Mouse (Mus musculus): ENCODE measurements at regions not wholly inside any gene's neighbourhood (a gene's known extent, or its start where the extent isn't known, plus 50 kb on each side); places are given as distances from the start of the nearest gene placed in this dataset.

- no peak overlapping the region for H3K27ac ChIP-seq (ENCODE audit: low read length)
- 79% methylated on average over 1 of the region's 1 CpGs for WGBS
- H3K27me3 ChIP-seq (replicated peaks; ENCODE audit: control insufficient read depth, insufficient read depth, low read length): no peaks in the 10 kb centered on the region
- H3K36me3 ChIP-seq (ENCODE audit: control insufficient read depth, insufficient read depth, low read length): no peaks in the 10 kb centered on the region
- no peak overlapping the region for H3K9ac ChIP-seq (ENCODE audit: low read depth, low read length)
- H3K4me1 ChIP-seq (ENCODE audit: control insufficient read depth, insufficient read depth, low read length): no peaks in the 10 kb centered on the region
- H3K4me2 ChIP-seq (ENCODE audit: low read depth, low read length): no peak overlapping the region
- no peak overlapping the region for H3K4me3 ChIP-seq (ENCODE audit: low read length)
- ATAC-seq: no peak
- no peaks in the 10 kb centered on the region for H3K9me3 ChIP-seq (ENCODE audit: control insufficient read depth, low read length)
These were observed 282.4 kb upstream of the Ptprd start for GRCm38 (mm10) chr4:78494117-78494516.

GRCm38 (mm10) chr4:78466591-78466990, 254.8 kb upstream of the Ptprd start:
- Histone ChIP-seq H3K27ac (ENCODE audit: low read length) (no peak overlapping the region), H3K4me3 (ENCODE audit: low read length) (no peak overlapping the region), H3K9ac (ENCODE audit: low read depth, low read length) (no peak overlapping the region), H3K4me1 (ENCODE audit: control insufficient read depth, insufficient read depth, low read length) (no peaks in the 10 kb centered on the region), H3K27me3 (replicated peaks; ENCODE audit: control insufficient read depth, insufficient read depth, low read length) (no peaks in the 10 kb centered on the region), H3K36me3 (ENCODE audit: control insufficient read depth, insufficient read depth, low read length) (no peaks in the 10 kb centered on the region), H3K4me2 (ENCODE audit: low read depth, low read length) (no peak overlapping the region), H3K9me3 (ENCODE audit: control insufficient read depth, low read length) (no peaks in the 10 kb centered on the region)
- WGBS: 49% methylated on average over 1 of the region's 1 CpGs
- ATAC-seq: no peak

- no peak overlapping the region for H3K4me2 ChIP-seq (ENCODE audit: low read depth, low read length)
- no peak overlapping the region for H3K9ac ChIP-seq (ENCODE audit: low read depth, low read length)
- H3K27me3 ChIP-seq (replicated peaks; ENCODE audit: control insufficient read depth, insufficient read depth, low read length): no peaks in the 10 kb centered on the region
- WGBS: 49% methylated on average over 4 of the region's 4 CpGs
- H3K4me3 ChIP-seq (ENCODE audit: low read length): no peak overlapping the region
- H3K36me3 ChIP-seq (ENCODE audit: control insufficient read depth, insufficient read depth, low read length): no peaks in the 10 kb centered on the region
- no peak overlapping the region for H3K27ac ChIP-seq (ENCODE audit: low read length)
- no peaks in the 10 kb centered on the region for H3K4me1 ChIP-seq (ENCODE audit: control insufficient read depth, insufficient read depth, low read length)
- H3K9me3 ChIP-seq (ENCODE audit: control insufficient read depth, low read length): no peaks in the 10 kb centered on the region
- no peak for ATAC-seq
These were observed 244.5 kb upstream of the Ptprd start for GRCm38 (mm10) chr4:78456284-78456683.

GRCm38 (mm10) chr4:78417153-78417552, 205.4 kb upstream of the Ptprd start:
- no peaks in the 10 kb centered on the region for H3K4me1 ChIP-seq (ENCODE audit: control insufficient read depth, insufficient read depth, low read length)
- no peaks in the 10 kb centered on the region for H3K36me3 ChIP-seq (ENCODE audit: control insufficient read depth, insufficient read depth, low read length)
- H3K9ac ChIP-seq (ENCODE audit: low read depth, low read length): no peak overlapping the region
- WGBS: 48% methylated on average over 1 of the region's 1 CpGs
- H3K9me3 ChIP-seq (ENCODE audit: control insufficient read depth, low read length): no peaks in the 10 kb centered on the region
- no peak overlapping the region for H3K4me2 ChIP-seq (ENCODE audit: low read depth, low read length)
- no peaks in the 10 kb centered on the region for H3K27me3 ChIP-seq (replicated peaks; ENCODE audit: control insufficient read depth, insufficient read depth, low read length)
- no peak for ATAC-seq
- no peak overlapping the region for H3K4me3 ChIP-seq (ENCODE audit: low read length)
- H3K27ac ChIP-seq (ENCODE audit: low read length): no peak overlapping the region

- Histone ChIP-seq H3K27me3 (replicated peaks; ENCODE audit: control insufficient read depth, insufficient read depth, low read length) (no peaks in the 10 kb centered on the region), H3K36me3 (ENCODE audit: control insufficient read depth, insufficient read depth, low read length) (no peaks in the 10 kb centered on the region), H3K4me2 (ENCODE audit: low read depth, low read length) (no peak overlapping the region), H3K27ac (ENCODE audit: low read length) (no peak overlapping the region), H3K4me3 (ENCODE audit: low read length) (no peak overlapping the region), H3K9ac (ENCODE audit: low read depth, low read length) (no peak overlapping the region), H3K9me3 (ENCODE audit: control insufficient read depth, low read length) (no peaks in the 10 kb centered on the region), H3K4me1 (ENCODE audit: control insufficient read depth, insufficient read depth, low read length) (no peaks in the 10 kb centered on the region)
- ATAC-seq: no peak
- WGBS: 76% methylated on average over 1 of the region's 1 CpGs
These were observed 177.6 kb upstream of the Ptprd start for GRCm38 (mm10) chr4:78389406-78389805.

- Histone ChIP-seq H3K4me3 (ENCODE audit: low read length) (no peak overlapping the region), H3K9ac (ENCODE audit: low read depth, low read length) (no peak overlapping the region), H3K36me3 (ENCODE audit: control insufficient read depth, insufficient read depth, low read length) (no peaks in the 10 kb centered on the region), H3K27ac (ENCODE audit: low read length) (no peak overlapping the region), H3K4me2 (ENCODE audit: low read depth, low read length) (no peak overlapping the region), H3K4me1 (ENCODE audit: control insufficient read depth, insufficient read depth, low read length) (no peaks in the 10 kb centered on the region), H3K27me3 (replicated peaks; ENCODE audit: control insufficient read depth, insufficient read depth, low read length) (no peaks in the 10 kb centered on the region), H3K9me3 (ENCODE audit: control insufficient read depth, low read length) (no peaks in the 10 kb centered on the region)
- peak; percentile 81 for ATAC-seq
- whole genome bisulfite sequencing: 83% methylated on average over 5 of the region's 5 CpGs
These were observed 143.4 kb upstream of the Ptprd start for GRCm38 (mm10) chr4:78355162-78355561.

- no peak overlapping the region for H3K27ac ChIP-seq (ENCODE audit: low read length)
- no peak overlapping the region for H3K4me3 ChIP-seq (ENCODE audit: low read length)
- H3K9me3 ChIP-seq (ENCODE audit: control insufficient read depth, low read length): no peaks in the 10 kb centered on the region
- H3K36me3 ChIP-seq (ENCODE audit: control insufficient read depth, insufficient read depth, low read length): no peaks in the 10 kb centered on the region
- H3K27me3 ChIP-seq (replicated peaks; ENCODE audit: control insufficient read depth, insufficient read depth, low read length): no peaks in the 10 kb centered on the region
- H3K9ac ChIP-seq (ENCODE audit: low read depth, low read length): no peak overlapping the region
- 77% methylated on average over 1 of the region's 1 CpGs for WGBS
- ATAC-seq: no peak
- H3K4me2 ChIP-seq (ENCODE audit: low read depth, low read length): no peak overlapping the region
- no peaks in the 10 kb centered on the region for H3K4me1 ChIP-seq (ENCODE audit: control insufficient read depth, insufficient read depth, low read length)
These were observed 124.0 kb upstream of the Ptprd start for GRCm38 (mm10) chr4:78335777-78336176.

GRCm38 (mm10) chr4:78288506-78288905, 76.7 kb upstream of the Ptprd start:
- Histone ChIP-seq H3K4me2 (ENCODE audit: low read depth, low read length) (no peak overlapping the region), H3K36me3 (ENCODE audit: control insufficient read depth, insufficient read depth, low read length) (no peaks in the 10 kb centered on the region), H3K9me3 (ENCODE audit: control insufficient read depth, low read length) (no peaks in the 10 kb centered on the region), H3K27ac (ENCODE audit: low read length) (no peak overlapping the region), H3K4me1 (ENCODE audit: control insufficient read depth, insufficient read depth, low read length) (no peaks in the 10 kb centered on the region), H3K4me3 (ENCODE audit: low read length) (no peak overlapping the region), H3K27me3 (replicated peaks; ENCODE audit: control insufficient read depth, insufficient read depth, low read length) (no peaks in the 10 kb centered on the region), H3K9ac (ENCODE audit: low read depth, low read length) (no peak overlapping the region)
- ATAC-seq: no peak

Measured in intestine, embryonic 16.5 days (tissue).